Mouse (Mus musculus) right cerebral cortex, postnatal 4 days (tissue): ENCODE results near the gene Gm15517.

Experiments
- DNase-seq: peaks from one replicate; pipeline ENCODE4 v3.0.0-alpha.2; 2022

Gene Gm15517

DNA sequence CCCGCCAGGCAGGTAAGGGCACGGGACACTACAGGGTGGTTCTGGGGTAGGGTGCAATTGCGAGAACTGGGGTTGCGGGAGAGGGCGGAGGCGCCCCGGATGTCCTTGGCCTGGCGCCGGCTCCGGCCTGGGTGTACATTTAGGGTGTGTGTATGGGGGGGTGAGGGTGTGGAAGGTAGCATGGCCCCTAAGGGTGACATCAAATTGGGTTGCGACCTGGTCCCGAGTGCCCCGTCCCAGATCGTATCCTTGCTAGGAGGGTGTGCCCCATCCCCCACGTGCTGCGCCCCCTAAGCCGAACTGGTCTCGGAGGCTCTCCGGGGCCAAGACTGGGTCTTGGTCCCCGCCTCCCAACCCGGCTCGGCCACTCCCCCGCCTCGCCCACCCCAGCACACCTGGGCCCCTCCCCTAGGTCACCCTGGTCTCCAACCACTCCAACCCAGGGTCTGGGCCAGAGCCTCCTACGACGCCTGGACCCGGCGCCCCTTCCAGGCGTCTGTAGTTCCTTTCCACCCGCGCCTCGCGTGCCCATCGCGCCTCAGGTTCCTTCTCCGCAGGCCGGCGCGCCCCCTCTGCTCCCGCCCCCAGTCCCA, 49.1 kb downstream of the Gm15517 start:
- DNase-seq = peak; percentile 41

DNA sequence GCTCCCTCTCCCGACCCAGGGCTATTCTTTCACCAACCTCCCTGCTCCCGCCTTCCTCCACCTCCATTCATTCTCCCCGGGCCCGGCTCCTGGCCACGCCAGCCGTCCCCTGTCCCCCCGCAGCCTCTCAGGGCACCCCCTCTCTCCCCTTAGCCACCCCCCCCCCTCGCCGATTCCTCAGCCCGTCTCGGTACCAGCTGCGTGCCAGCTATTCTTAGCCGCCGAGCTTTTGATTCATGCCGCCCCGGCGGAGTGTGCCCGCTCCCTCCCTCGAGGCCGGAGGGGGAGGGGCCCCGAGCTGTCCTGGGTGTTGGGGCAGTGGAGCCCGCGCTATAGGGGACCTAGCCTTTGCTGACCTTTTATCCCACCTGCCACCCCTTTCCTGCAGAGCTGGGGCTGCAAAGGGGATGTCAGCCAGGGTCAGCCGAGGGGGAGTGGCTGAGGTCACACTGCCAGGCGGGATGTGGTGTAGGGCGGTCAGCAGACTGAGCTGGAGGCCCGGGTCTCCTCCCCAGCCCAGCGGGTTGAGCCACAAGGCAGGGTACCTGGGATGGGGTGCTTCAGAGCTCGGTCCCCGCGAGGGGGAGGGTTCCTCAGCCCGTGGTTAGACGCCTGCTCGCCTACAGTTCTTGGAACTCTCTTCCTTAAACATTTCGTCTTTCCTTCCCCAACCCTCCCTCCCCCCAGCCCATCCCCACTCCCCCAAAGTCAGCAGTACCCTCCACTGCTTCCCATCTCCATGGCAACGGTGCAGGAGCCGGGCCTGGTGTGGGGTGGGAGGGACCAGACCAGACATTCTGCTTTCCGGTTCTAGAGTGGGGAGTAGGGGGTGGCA, 49.8 kb downstream of the Gm15517 start:
- DNase-seq = peak; percentile 69
